Mouse (Mus musculus): ENCODE data around the gene Armc9.

Armc9 gene

GRCm38 (mm10) chr1:86174602-86175001 lies 20.0 kb downstream of the Armc9 start:
- no peak for DNase-seq (ENCODE audit: low spot score in 2 of 2)

GRCm38 (mm10) chr1:86176066-86176465 lies 21.5 kb downstream of the Armc9 start:
- DNase-seq (ENCODE audit: low spot score in 2 of 2), result no peak

GRCm38 (mm10) chr1:86178462-86179253 lies 24.1 kb downstream of the Armc9 start:
- DNase-seq (ENCODE audit: low spot score in 2 of 2), result peak; percentile 40 to 55

GRCm38 (mm10) chr1:86182004-86182709 lies 27.6 kb downstream of the Armc9 start:
- DNase-seq (ENCODE audit: low spot score in 2 of 2), result no peak

- no peak for DNase-seq (ENCODE audit: low spot score in 2 of 2)
These were observed 29.1 kb downstream of the Armc9 start for GRCm38 (mm10) chr1:86183577-86184263.

GRCm38 (mm10) chr1:86186762-86187161 lies 32.2 kb downstream of the Armc9 start:
- DNase-seq (ENCODE audit: low spot score in 2 of 2), result no peak

- no peak for DNase-seq (ENCODE audit: low spot score in 2 of 2)
These were observed 33.3 kb downstream of the Armc9 start for GRCm38 (mm10) chr1:86187856-86188255.

GRCm38 (mm10) chr1:86188271-86188670 lies 33.7 kb downstream of the Armc9 start:
- DNase-seq (ENCODE audit: low spot score in 2 of 2), result no peak

- DNase-seq (ENCODE audit: low spot score in 2 of 2), result no peak
These were observed 34.6 kb downstream of the Armc9 start for GRCm38 (mm10) chr1:86189034-86189702.

GRCm38 (mm10) chr1:86190843-86191242 lies 36.3 kb downstream of the Armc9 start:
- no peak for DNase-seq (ENCODE audit: low spot score in 2 of 2)

GRCm38 (mm10) chr1:86194044-86194443 lies 39.5 kb downstream of the Armc9 start:
- DNase-seq (ENCODE audit: low spot score in 2 of 2), result no peak

GRCm38 (mm10) chr1:86198276-86198675 lies 43.7 kb downstream of the Armc9 start:
- no peak for DNase-seq (ENCODE audit: low spot score in 2 of 2)

GRCm38 (mm10) chr1:86199026-86199425 lies 44.4 kb downstream of the Armc9 start:
- DNase-seq (ENCODE audit: low spot score in 2 of 2), result no peak

- DNase-seq (ENCODE audit: low spot score in 2 of 2), result no peak
These were observed 46.7 kb downstream of the Armc9 start for GRCm38 (mm10) chr1:86201312-86201711.

GRCm38 (mm10) chr1:86202617-86203219 lies 48.1 kb downstream of the Armc9 start:
- no peak for DNase-seq (ENCODE audit: low spot score in 2 of 2)

- no peak for DNase-seq (ENCODE audit: low spot score in 2 of 2)
These were observed 56.1 kb downstream of the Armc9 start for GRCm38 (mm10) chr1:86210676-86211075.

GRCm38 (mm10) chr1:86211498-86211897 lies 56.9 kb downstream of the Armc9 start:
- DNase-seq (ENCODE audit: low spot score in 2 of 2), result no peak

GRCm38 (mm10) chr1:86212731-86213130 lies 58.2 kb downstream of the Armc9 start:
- DNase-seq (ENCODE audit: low spot score in 2 of 2), result no peak

GRCm38 (mm10) chr1:86214158-86214557 lies 59.6 kb downstream of the Armc9 start:
- peak; percentile 60 to 68 for DNase-seq (ENCODE audit: low spot score in 2 of 2)

- no peak for DNase-seq (ENCODE audit: low spot score in 2 of 2)
These were observed 60.7 kb downstream of the Armc9 start for GRCm38 (mm10) chr1:86215297-86215696.

GRCm38 (mm10) chr1:86216412-86216811 lies 61.8 kb downstream of the Armc9 start:
- no peak for DNase-seq (ENCODE audit: low spot score in 2 of 2)

- no peak for DNase-seq (ENCODE audit: low spot score in 2 of 2)
These were observed 63.4 kb downstream of the Armc9 start for GRCm38 (mm10) chr1:86217976-86218375.

All from heart, adult 9 months (tissue).